Mouse (Mus musculus) cerebellum, adult 18-20 months (tissue): Measurements from ENCODE around the gene Arg2.
A peak's percentile ranks its signal among the peaks of the same experiment; 100 is the strongest.

Source experiments
- DNase-seq, 2 experiments: peaks; one replicate each; pipeline ENCODE4 v3.0.0; 2021

Arg2 gene

GRCm38 (mm10) chr12:79130299-79131177 lies at the start of gene Arg2:
Gene Arg2 (plus strand): TSS chr12:79130777.
- DNase-seq = peak; percentile 84 to 86

- peak; percentile 89 to 93 for DNase-seq
These were observed 41.3 kb upstream of the Arg2 start, which contains the start of gene Pigh for GRCm38 (mm10) chr12:79089182-79089812. Gene Pigh (minus strand): TSS chr12:79089651.

GRCm38 (mm10) chr12:79092569-79092968 lies 38.0 kb upstream of the Arg2 start:
- peak; percentile 18 to 30 for DNase-seq

DNA sequence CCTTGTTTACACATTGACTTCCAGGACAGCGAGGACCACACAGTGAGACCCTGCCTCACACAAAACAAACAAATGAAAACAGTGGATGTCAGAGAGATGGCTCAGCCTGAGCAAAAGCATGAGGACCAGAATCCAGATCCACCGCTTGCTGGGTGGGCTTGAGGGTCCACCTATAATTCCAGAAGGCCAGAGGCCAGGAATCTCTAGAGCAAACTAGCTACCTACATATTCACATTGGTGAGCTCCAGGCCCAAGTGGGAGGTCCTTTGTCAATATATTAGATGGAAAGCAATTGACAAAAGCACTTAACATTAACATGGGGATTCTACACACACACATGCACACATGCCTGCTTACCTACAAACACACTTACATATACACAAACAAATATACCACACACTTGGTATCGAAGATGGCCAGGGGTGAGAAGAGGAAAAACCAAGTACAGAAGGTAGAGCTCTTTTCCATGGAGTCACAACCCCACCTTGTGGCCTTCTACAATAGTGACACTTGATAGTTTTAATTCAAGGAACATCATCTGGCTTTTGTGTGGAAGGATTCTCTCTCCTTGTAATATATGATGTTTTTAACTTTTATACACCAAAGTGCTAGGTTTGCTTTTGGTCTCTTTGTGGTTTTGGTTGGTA lies 33.3 kb upstream of the Arg2 start:
- peak; percentile 35 to 60 for DNase-seq

GRCm38 (mm10) chr12:79103773-79104172 lies 26.8 kb upstream of the Arg2 start:
- no peak for DNase-seq

DNA sequence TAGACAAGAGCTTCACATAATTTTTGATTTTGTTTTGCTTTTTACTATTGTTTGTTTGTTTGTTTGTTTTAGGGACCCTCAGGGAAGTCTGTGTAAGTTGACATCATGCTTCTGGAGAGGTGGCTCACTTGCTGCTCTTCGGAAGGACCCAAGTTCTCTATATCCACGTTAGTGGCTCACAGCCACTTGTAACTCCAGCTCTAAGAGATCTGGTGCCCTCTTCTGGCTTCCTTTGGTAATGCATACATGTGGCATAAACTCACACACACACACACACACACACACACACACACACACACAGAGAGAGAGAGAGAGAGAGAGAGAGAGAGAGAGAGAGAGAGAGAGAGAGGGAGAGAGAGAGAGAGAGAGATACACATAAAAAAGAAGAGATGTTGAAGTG lies 26.0 kb upstream of the Arg2 start:
- no peak for DNase-seq

DNA sequence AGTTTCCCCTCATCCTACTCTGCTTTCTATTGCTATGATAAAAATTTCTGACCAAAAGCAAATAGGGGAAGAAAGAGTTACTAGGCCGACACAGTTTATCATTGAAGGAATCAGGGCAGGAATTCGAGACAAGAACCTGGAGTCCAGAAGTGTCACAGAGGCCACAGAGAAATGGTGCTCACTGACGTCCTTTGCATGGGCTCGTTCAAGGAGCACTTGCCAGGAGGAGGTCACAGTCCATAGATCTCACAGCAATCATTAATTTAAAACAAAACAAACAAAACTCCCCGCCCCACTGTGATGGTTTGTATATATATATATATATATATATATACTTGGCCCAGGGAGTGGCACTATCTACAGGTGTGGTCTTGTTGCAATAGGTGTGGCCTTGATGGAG lies 25.3 kb upstream of the Arg2 start:
- DNase-seq = no peak

GRCm38 (mm10) chr12:79118991-79119390 lies 11.6 kb upstream of the Arg2 start:
- no peak for DNase-seq

GRCm38 (mm10) chr12:79122820-79123219 lies 7.8 kb upstream of the Arg2 start:
- DNase-seq = no peak

DNA sequence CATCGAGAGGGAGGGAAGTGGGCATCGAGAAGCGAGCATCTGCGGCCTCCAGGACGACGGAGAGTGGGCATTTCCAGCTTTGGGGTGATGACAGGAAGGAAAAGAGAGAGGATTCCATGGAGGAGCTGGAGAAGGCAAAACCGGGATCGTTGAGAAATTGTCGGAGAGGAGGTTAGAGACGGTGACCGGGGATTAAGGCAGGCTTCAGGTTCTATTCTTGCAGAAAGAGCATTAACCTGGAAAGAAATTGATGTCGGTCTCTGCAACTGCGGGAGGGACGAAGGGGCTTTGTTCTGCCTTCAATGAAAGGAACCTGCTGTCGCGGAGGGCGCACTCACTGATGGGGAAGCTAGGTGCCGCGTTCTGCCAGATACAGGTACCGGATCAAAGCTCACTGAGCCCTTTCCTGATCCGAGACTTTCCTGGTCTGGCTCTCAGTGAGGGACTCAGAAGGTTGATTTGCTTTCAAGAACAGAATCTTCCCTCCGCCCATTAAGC lies 650 bp downstream of the Arg2 start:
- DNase-seq = peak; percentile 9 to 13

GRCm38 (mm10) chr12:79131706-79132460 lies 1.3 kb downstream of the Arg2 start:
- peak in 1 of 2 experiments; percentile 4 for DNase-seq

- no peak for DNase-seq
These were observed 4.1 kb downstream of the Arg2 start for GRCm38 (mm10) chr12:79134676-79135075.

DNA sequence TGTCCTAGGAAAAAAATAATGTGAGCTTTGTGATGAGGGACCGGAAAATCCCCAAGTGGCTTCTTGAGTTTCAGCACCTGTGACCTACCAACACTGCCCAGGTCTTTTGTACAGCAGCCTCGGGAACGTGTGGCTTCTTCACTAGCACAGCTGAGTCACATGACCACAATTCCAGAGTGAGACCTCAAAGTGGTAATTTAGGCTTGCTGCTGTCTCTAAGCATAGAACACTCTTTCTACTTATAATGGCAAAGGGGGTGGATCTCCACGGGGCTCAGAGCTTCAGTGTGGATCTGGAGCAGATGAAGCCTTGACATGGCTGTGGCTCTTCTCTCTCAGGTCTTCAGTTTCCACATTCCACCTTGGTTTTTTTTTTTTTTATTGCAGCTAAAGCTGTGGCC lies 4.5 kb downstream of the Arg2 start:
- DNase-seq = no peak

- DNase-seq = no peak
These were observed 6.4 kb downstream of the Arg2 start for GRCm38 (mm10) chr12:79136949-79137348.

DNA sequence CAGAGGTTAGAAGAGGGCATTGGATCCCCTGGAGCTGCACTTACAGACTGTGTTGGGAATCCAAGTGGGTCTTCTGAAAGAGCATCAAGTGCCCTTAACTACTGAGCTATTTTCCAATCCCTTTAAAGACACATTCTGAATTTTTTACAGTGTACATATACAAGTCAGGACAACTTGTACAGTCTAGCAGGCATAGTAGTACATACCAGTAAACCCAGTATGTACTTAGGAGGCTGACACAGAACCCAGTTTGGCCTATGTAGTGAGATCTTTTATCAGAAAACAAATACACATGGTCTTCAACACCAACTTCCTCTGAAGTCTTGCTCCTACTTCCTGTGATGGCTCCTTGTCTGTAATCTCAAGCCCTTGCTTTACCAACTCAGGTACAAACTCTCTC lies 8.4 kb downstream of the Arg2 start:
- DNase-seq = no peak

GRCm38 (mm10) chr12:79139417-79139816 lies 8.8 kb downstream of the Arg2 start:
- DNase-seq = no peak

DNA sequence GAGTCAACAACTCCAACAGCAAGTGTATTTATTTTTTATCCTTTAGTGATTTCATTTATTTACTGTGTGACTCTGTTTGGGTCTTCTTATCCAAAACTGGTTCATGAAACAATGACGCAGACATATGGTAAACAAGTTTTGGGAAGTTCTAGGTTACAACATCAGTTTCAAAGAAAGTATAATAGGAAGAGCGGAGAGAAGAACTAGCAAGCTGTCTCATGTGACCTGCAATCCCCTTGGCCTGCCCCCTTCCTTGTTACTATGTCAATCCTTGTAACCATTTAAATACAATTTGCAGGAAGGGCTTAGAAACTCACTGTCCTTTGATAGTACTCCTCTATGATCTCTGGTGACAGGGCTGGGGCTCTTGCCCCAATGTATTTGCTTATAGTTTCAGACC lies 10.2 kb downstream of the Arg2 start:
- no peak for DNase-seq

DNA sequence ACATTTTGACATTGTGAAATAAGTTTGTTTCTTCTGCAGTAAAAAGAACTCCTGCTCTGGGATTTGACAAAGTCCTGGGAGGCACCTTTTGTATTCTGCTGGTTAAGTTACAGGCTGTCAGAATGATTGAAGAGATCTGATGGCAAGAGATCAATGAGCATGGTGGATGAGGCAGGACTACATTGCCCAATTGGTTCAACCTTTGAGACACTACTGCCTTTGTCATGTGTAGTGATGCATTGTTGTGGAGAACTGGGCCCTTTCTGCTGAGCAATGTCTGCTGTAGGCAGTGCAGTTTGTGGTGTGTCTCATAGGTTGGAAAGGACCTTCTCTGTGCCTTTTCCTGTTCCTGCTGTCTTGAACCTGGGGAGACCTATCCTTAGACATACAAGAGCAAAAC lies 10.8 kb downstream of the Arg2 start:
- no peak for DNase-seq

DNA sequence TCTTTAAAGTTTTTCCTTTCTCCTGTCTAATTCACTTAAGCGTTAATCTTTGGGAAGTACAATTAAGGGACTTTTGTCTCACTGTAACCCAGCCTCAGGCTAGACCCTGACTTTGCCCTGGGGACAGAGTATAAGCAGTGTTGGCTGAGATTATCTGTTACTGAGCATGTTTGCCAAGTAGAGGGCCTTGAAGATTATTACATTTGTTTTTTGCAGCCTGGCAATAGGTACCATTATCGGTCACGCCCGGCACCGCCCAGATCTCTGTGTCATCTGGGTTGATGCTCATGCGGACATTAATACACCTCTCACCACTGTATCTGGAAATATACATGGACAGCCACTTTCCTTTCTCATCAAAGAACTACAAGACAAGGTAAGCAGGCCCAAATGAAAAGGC lies 19.1 kb downstream of the Arg2 start:
- no peak for DNase-seq

GRCm38 (mm10) chr12:79162876-79163275 lies 32.3 kb downstream of the Arg2 start:
- no peak for DNase-seq

- DNase-seq = no peak
These were observed 38.6 kb downstream of the Arg2 start for GRCm38 (mm10) chr12:79169173-79169572.

DNA sequence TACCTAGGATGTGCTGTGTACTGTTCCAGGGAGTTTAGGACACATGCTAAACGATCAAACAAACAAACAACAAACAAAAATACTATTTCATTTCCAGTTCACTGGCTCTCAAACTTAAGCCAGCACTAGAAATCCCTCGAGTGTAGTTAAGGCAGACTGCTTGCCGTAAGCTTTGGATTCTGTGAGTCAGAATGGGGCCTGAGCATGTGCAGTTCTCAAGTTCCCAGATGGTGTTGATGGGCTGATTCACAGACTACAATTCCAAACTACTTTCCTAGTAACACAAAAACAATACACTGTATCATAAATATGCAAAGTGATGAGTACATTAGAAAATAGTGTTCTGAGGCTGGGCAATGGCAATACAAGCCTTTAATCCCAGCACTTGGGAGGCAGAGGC lies 39.8 kb downstream of the Arg2 start:
- no peak for DNase-seq
